Mouse (Mus musculus): ENCODE results near the gene H2afz. TPM values are rescaled to one million over a fixed set of nuclear protein-coding genes. Genes with fewer than 3 reads are reported as not detected.

The H2afz gene
- polyA plus RNA-seq, 1 experiment = 2,509 TPM

GRCm38 (mm10) chr3:137867437-137868093, 3.3 kb downstream of the H2afz start, which contains the start of gene Dnajb14:
TSS of gene Dnajb14 (plus strand) at chr3:137867675.
- Histone ChIP-seq H3K27me3 (ENCODE audit: control insufficient read depth, insufficient read depth, low read length) (no peaks in the 10 kb centered on the region), H3K27ac (ENCODE audit: control insufficient read depth, insufficient read depth, low read length) (peak within 1 kb of the TSS; percentile 58; the same call in 1 of the 2 replicates), H3K4me1 (replicated peaks; ENCODE audit: control insufficient read depth, insufficient read depth, low read length) (peaks cover 6% of the 10 kb centered on the region; the same call in 1 of the 2 replicates), H3K4me3 (ENCODE audit: control insufficient read depth, insufficient read depth, low read length) (peak within 1 kb of the TSS; percentile 73), H3K36me3 (ENCODE audit: control insufficient read depth, insufficient read depth, low read length) (no peaks in the 10 kb centered on the region)
- under 1% methylated on average over 90 of the region's 94 CpGs for WGBS
- peak; percentile 41 for DNase-seq
- TF ChIP-seq POLR2A (IDR thresholded peaks at IDR 0.05; ENCODE audit: control insufficient read depth, extremely low read depth, insufficient read depth, low read length, poor library complexity) = no peak

GRCm38 (mm10) chr3:137868094-137868913, 4.0 kb downstream of the H2afz start:
- H3K36me3 ChIP-seq (ENCODE audit: control insufficient read depth, insufficient read depth, low read length) = no peaks in the 10 kb centered on the region
- no peak overlapping the region; the same call in 1 of the 2 replicates for H3K27ac ChIP-seq (ENCODE audit: control insufficient read depth, insufficient read depth, low read length)
- WGBS = 6% methylated on average over 26 of the region's 26 CpGs
- TF ChIP-seq POLR2A (IDR thresholded peaks at IDR 0.05; ENCODE audit: control insufficient read depth, extremely low read depth, insufficient read depth, low read length, poor library complexity) = no peak
- peak overlapping the region; percentile 73 for H3K4me3 ChIP-seq (ENCODE audit: control insufficient read depth, insufficient read depth, low read length)
- no peak for DNase-seq
- H3K27me3 ChIP-seq (ENCODE audit: control insufficient read depth, insufficient read depth, low read length) = no peaks in the 10 kb centered on the region
- peaks cover 6% of the 10 kb centered on the region; the same call in 1 of the 2 replicates for H3K4me1 ChIP-seq (replicated peaks; ENCODE audit: control insufficient read depth, insufficient read depth, low read length)

GRCm38 (mm10) chr3:137869395-137869794, 5.1 kb downstream of the H2afz start:
- 96% methylated on average over 9 of the region's 9 CpGs for WGBS
- Histone ChIP-seq H3K4me3 (ENCODE audit: control insufficient read depth, insufficient read depth, low read length) (no peak overlapping the region), H3K4me1 (replicated peaks; ENCODE audit: control insufficient read depth, insufficient read depth, low read length) (peaks cover 6% of the 10 kb centered on the region; the same call in 1 of the 2 replicates), H3K27ac (ENCODE audit: control insufficient read depth, insufficient read depth, low read length) (no peak overlapping the region), H3K27me3 (ENCODE audit: control insufficient read depth, insufficient read depth, low read length) (no peaks in the 10 kb centered on the region), H3K36me3 (ENCODE audit: control insufficient read depth, insufficient read depth, low read length) (no peaks in the 10 kb centered on the region)
- TF ChIP-seq POLR2A (IDR thresholded peaks at IDR 0.05; ENCODE audit: control insufficient read depth, extremely low read depth, insufficient read depth, low read length, poor library complexity) (no peak), CTCF (IDR thresholded peaks at IDR 0.05; ENCODE audit: borderline replicate concordance, control insufficient read depth, extremely low read depth, insufficient read depth, low read length, poor library complexity) (no peak)
- no peak for DNase-seq

GRCm38 (mm10) chr3:137879313-137879712, 15.0 kb downstream of the H2afz start:
- H3K27me3 ChIP-seq (ENCODE audit: control insufficient read depth, insufficient read depth, low read length) = no peaks in the 10 kb centered on the region
- TF ChIP-seq POLR2A (IDR thresholded peaks at IDR 0.05; ENCODE audit: control insufficient read depth, extremely low read depth, insufficient read depth, low read length, poor library complexity) = no peak
- no peaks in the 10 kb centered on the region for H3K4me1 ChIP-seq (replicated peaks; ENCODE audit: control insufficient read depth, insufficient read depth, low read length)
- 36% methylated on average over 3 of the region's 3 CpGs for WGBS
- no peaks in the 10 kb centered on the region for H3K36me3 ChIP-seq (ENCODE audit: control insufficient read depth, insufficient read depth, low read length)
- no peak overlapping the region for H3K4me3 ChIP-seq (ENCODE audit: control insufficient read depth, insufficient read depth, low read length)
- H3K27ac ChIP-seq (ENCODE audit: control insufficient read depth, insufficient read depth, low read length) = no peak overlapping the region
- DNase-seq = no peak

DNA sequence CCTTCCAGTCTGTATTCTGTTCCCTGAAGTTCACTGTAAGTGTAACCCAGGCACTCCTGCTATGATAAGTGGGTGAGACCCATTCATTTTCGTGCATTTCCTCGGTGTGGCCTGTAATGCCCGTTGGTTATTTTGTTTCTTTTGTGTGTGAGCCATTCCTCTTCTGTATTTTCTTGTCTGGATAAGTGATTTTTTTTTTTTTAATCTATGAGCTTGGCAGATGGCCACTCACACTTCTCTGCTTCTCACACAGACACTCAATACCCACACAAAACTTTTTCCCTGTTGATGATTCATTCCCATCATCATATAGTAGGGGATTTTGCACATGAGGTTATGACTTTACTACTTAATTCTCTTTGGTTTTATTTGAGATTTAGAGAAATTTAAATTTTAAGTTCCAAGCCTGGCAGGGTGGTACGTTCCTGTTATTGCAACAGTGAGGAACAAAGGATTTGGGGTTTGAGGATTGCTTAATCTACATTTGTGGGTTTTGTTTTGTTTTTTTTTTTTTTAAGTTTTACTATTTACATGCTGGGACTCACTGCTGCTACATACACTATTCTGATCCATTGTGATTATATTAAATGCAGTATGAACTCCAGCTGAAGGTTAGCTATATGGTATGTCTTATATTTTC, 15.9 kb downstream of the H2afz start:
- H3K4me3 ChIP-seq (ENCODE audit: control insufficient read depth, insufficient read depth, low read length) = no peak overlapping the region
- H3K27me3 ChIP-seq (ENCODE audit: control insufficient read depth, insufficient read depth, low read length) = no peaks in the 10 kb centered on the region
- no peak for TF ChIP-seq POLR2A (IDR thresholded peaks at IDR 0.05; ENCODE audit: control insufficient read depth, extremely low read depth, insufficient read depth, low read length, poor library complexity)
- TF ChIP-seq CTCF (IDR thresholded peaks at IDR 0.05; ENCODE audit: borderline replicate concordance, control insufficient read depth, extremely low read depth, insufficient read depth, low read length, poor library complexity) = no peak
- no peak for DNase-seq
- no peaks in the 10 kb centered on the region for H3K4me1 ChIP-seq (replicated peaks; ENCODE audit: control insufficient read depth, insufficient read depth, low read length)
- 80% methylated on average over 4 of the region's 4 CpGs for WGBS
- no peaks in the 10 kb centered on the region for H3K36me3 ChIP-seq (ENCODE audit: control insufficient read depth, insufficient read depth, low read length)
- no peak overlapping the region for H3K27ac ChIP-seq (ENCODE audit: control insufficient read depth, insufficient read depth, low read length)

DNA sequence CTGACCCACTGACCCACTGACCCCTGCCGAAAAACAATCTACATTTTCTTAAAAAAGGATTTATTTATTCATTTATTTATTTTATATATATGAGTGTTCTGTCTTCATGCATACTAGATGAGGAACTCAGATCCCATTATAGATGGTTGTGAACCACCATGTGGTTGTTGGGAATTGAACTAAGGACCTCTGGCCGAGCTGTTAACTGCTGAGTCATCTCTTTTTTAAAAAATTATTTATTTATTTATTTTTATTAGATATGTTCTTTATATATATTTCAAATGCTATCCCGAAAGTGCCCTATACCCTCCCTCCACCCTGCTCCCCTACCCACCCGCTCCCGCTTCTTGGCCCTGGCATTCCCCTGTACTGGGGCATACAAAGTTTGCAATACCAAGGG, 16.8 kb downstream of the H2afz start:
- H3K4me3 ChIP-seq (ENCODE audit: control insufficient read depth, insufficient read depth, low read length) = no peak overlapping the region
- no peaks in the 10 kb centered on the region for H3K36me3 ChIP-seq (ENCODE audit: control insufficient read depth, insufficient read depth, low read length)
- no peak for DNase-seq
- H3K4me1 ChIP-seq (replicated peaks; ENCODE audit: control insufficient read depth, insufficient read depth, low read length) = no peaks in the 10 kb centered on the region
- TF ChIP-seq POLR2A (IDR thresholded peaks at IDR 0.05; ENCODE audit: control insufficient read depth, extremely low read depth, insufficient read depth, low read length, poor library complexity) (no peak), CTCF (IDR thresholded peaks at IDR 0.05; ENCODE audit: borderline replicate concordance, control insufficient read depth, extremely low read depth, insufficient read depth, low read length, poor library complexity) (no peak)
- no peak overlapping the region for H3K27ac ChIP-seq (ENCODE audit: control insufficient read depth, insufficient read depth, low read length)
- 98% methylated on average over 5 of the region's 5 CpGs for WGBS
- H3K27me3 ChIP-seq (ENCODE audit: control insufficient read depth, insufficient read depth, low read length) = no peaks in the 10 kb centered on the region
